Mouse (Mus musculus): Measurements from ENCODE around the gene Kctd13. TPM values are rescaled to one million over a fixed set of nuclear protein-coding genes. Genes with fewer than 3 reads are reported as not detected.

The Kctd13 gene
- 24.7 and 27.7 TPM in 2 replicates for polyA plus RNA-seq (2012)

GRCm38 (mm10) chr7:126928384-126929037, at the start of gene Kctd13:
Gene Kctd13 (plus strand): TSS chr7:126928879.

GRCm38 (mm10) chr7:126884286-126885164, 44.2 kb upstream of the Kctd13 start, which contains the start of gene Taok2:
Gene Taok2 (minus strand): TSS chr7:126884703.

GRCm38 (mm10) chr7:126922624-126923060, 6.0 kb upstream of the Kctd13 start, which contains the start of gene Tmem219:
Gene Tmem219 (minus strand): TSS chr7:126922917.

GRCm38 (mm10) chr7:126949403-126949792, 20.7 kb downstream of the Kctd13 start, which contains the start of gene Asphd1:
Gene Asphd1 (minus strand): TSS chr7:126949582.

GRCm38 (mm10) chr7:126949793-126950646, 21.3 kb downstream of the Kctd13 start, which contains the start of gene Sez6l2:
Gene Sez6l2 (plus strand): TSS chr7:126950563.

GRCm38 (mm10) chr7:126975893-126975949, 47.0 kb downstream of the Kctd13 start, which contains the start of gene Cdipt:
Gene Cdipt (plus strand): TSS chr7:126975914.

GRCm38 (mm10) chr7:126975950-126976866, 47.5 kb downstream of the Kctd13 start, which contains the start of gene Cdiptos:
Gene Cdiptos (minus strand): TSS chr7:126976098.

Other genes starting within 250 kb of the Kctd13 start
- gene Bola2, start 233.5 kb upstream of the Kctd13 start, polyA plus RNA-seq (2012): 283 and 326 TPM in 2 replicates
- gene Slx1b, start 233.1 kb upstream of the Kctd13 start, polyA plus RNA-seq (2012): 9.5 and 9.6 TPM in 2 replicates
- 681 and 813 TPM in 2 replicates for gene Coro1a, start 221.1 kb upstream of the Kctd13 start, polyA plus RNA-seq (2012)
- 113 and 144 TPM in 2 replicates for gene Mapk3, start 169.3 kb upstream of the Kctd13 start, polyA plus RNA-seq (2012)
- 5.5 and 8.6 TPM in 2 replicates for gene Gdpd3, start 162.5 kb upstream of the Kctd13 start, polyA plus RNA-seq (2012)
- gene Ypel3, start 151.9 kb upstream of the Kctd13 start, polyA plus RNA-seq (2012): 159 and 169 TPM in 2 replicates
- gene Tbx6, start 147.4 kb upstream of the Kctd13 start, polyA plus RNA-seq (2012): 1.5 and 2.0 TPM in 2 replicates
- 163 and 164 TPM in 2 replicates for gene Ppp4c, start 136.4 kb upstream of the Kctd13 start, polyA plus RNA-seq (2012)
- 0.24 and 0.80 TPM in 2 replicates for gene Fam57b, start 131.2 kb upstream of the Kctd13 start, polyA plus RNA-seq (2012)
- gene 4930451I11Rik, start 97.2 kb upstream of the Kctd13 start, polyA plus RNA-seq (2012): not detected in 2 replicates
- 0.03 TPM in 1 of 2 replicates, not detected in the other for gene Doc2a, start 81.5 kb upstream of the Kctd13 start, polyA plus RNA-seq (2012)
- gene Hirip3, start 66.9 kb upstream of the Kctd13 start, polyA plus RNA-seq (2012): 162 and 272 TPM in 2 replicates
- 655 and 810 TPM in 2 replicates for gene Ino80e, start 66.5 kb upstream of the Kctd13 start, polyA plus RNA-seq (2012)
- 176 and 182 TPM in 2 replicates for gene Taok2, start 44.2 kb upstream of the Kctd13 start, polyA plus RNA-seq (2012)
- 46.0 and 48.8 TPM in 2 replicates for gene Tmem219, start 6.0 kb upstream of the Kctd13 start, polyA plus RNA-seq (2012)
- 0.35 TPM in 1 of 2 replicates, not detected in the other for gene Asphd1, start 20.7 kb downstream of the Kctd13 start, polyA plus RNA-seq (2012)
- 1.5 and 2.1 TPM in 2 replicates for gene Sez6l2, start 21.7 kb downstream of the Kctd13 start, polyA plus RNA-seq (2012)
- 127 and 143 TPM in 2 replicates for gene Cdipt, start 47.0 kb downstream of the Kctd13 start, polyA plus RNA-seq (2012)
- 0.74 and 0.75 TPM in 2 replicates for gene Cdiptos, start 47.2 kb downstream of the Kctd13 start, polyA plus RNA-seq (2012)
- gene Mvp, start 85.7 kb downstream of the Kctd13 start, polyA plus RNA-seq (2012): 25.1 and 28.0 TPM in 2 replicates
- 9.4 TPM in 1 of 2 replicates, not detected in the other for gene Pagr1b, start 87.6 kb downstream of the Kctd13 start, polyA plus RNA-seq (2012)
- gene Pagr1a, start 88.5 kb downstream of the Kctd13 start, polyA plus RNA-seq (2012): 67.0 and 68.3 TPM in 2 replicates
- 146 and 149 TPM in 2 replicates for gene Gm42742, start 92.2 kb downstream of the Kctd13 start, polyA plus RNA-seq (2012)
- 0.61 and 0.66 TPM in 2 replicates for gene Prrt2, start 92.3 kb downstream of the Kctd13 start, polyA plus RNA-seq (2012)
- gene Maz, start 98.2 kb downstream of the Kctd13 start, polyA plus RNA-seq (2012): 845 and 941 TPM in 2 replicates
- 29.9 and 30.8 TPM in 2 replicates for gene Kif22, start 113.6 kb downstream of the Kctd13 start, polyA plus RNA-seq (2012)
- gene Zg16, start 158.4 kb downstream of the Kctd13 start, polyA plus RNA-seq (2012): 0.86 and 0.89 TPM in 2 replicates
- gene AI467606, start 162.5 kb downstream of the Kctd13 start, polyA plus RNA-seq (2012): 106 and 120 TPM in 2 replicates
- 1.9 and 3.5 TPM in 2 replicates for gene Qprt, start 193.3 kb downstream of the Kctd13 start, polyA plus RNA-seq (2012)
- 137 and 157 TPM in 2 replicates for gene Spn, start 208.9 kb downstream of the Kctd13 start, polyA plus RNA-seq (2012)

Measured in megakaryocyte-erythroid progenitor cell, adult 5 weeks (primary cell).